ENCODE assay signal across 21 mouse cellular contexts in genomic region chr17:48028250-48028649, GRCm38 (mm10). TPM values are rescaled to one million over a fixed set of nuclear protein-coding genes. Genes with fewer than 3 reads are reported as not detected.
DNase-seq lines count a peak whose midpoint lies in the region; ATAC-seq lines count a peak whose summit lies in the region.
"Had no signal": no experiment of that assay in that cellular context is flagged by ENCODE, and none has a peak within 500 bp of the region (broad histone marks: within the 10 kb centered on the region; RNA-seq: fewer than 3 reads in every experiment).

No protein-coding gene starts in this region.

- intact Hi-C loops in heart, postnatal 14 days (cut with DNase I): no loop called here

- no peak overlapping the region for H3K27ac ChIP-seq in heart, embryonic 11.5 days (ENCODE audit: low read depth, low read length)
- no peak overlapping the region for H3K27ac ChIP-seq in embryonic facial prominence, embryonic 15.5 days (replicated peaks)

- H3K27me3 ChIP-seq in heart, embryonic 11.5 days (ENCODE audit: control insufficient read depth, insufficient read depth, low read length): no peaks in the 10 kb centered on the region
- peaks cover 9% of the 10 kb centered on the region; the same call in 1 of the 2 replicates for H3K27me3 ChIP-seq in embryonic facial prominence, embryonic 15.5 days
- H3K27me3 ChIP-seq: stomach, embryonic 15.5 days had no signal

- H3K9ac ChIP-seq in heart, embryonic 11.5 days (ENCODE audit: low read depth, low read length): no peak overlapping the region
- no peak overlapping the region for H3K9ac ChIP-seq in embryonic facial prominence, embryonic 15.5 days
- H3K9ac ChIP-seq: forebrain, embryonic 15.5 days; stomach, embryonic 15.5 days had no signal

- ATAC-seq in heart, embryonic 11.5 days (replicated peaks; ENCODE audit: insufficient number of reproducible peaks, low FRiP score, low TSS enrichment): no peak
- ATAC-seq in embryonic facial prominence, embryonic 15.5 days (ENCODE audit: insufficient number of reproducible peaks, low FRiP score, low TSS enrichment, low read depth): peak; percentile 30; the same call in 1 of the 2 replicates
- no peak for ATAC-seq in monocyte, adult 5-6 weeks (replicated peaks; ENCODE audit: insufficient number of reproducible peaks, low FRiP score, low TSS enrichment, poor library complexity, severe bottlenecking)

- DNase-seq in heart, adult 18-20 months: peak; percentile 35 to 43
- DNase-seq in NIH3T3 (ENCODE audit: low read depth): peak; percentile 6
- peak; percentile 53 to 56 for DNase-seq in heart, postnatal 14 days
- no peak for DNase-seq in ovary, adult 18-20 months (ENCODE audit: low spot score)
- DNase-seq in right cerebral cortex, postnatal 14 days: no peak
- DNase-seq: kidney, postnatal 36 days; right cerebral cortex, postnatal 25 days; thymus, postnatal 4 days had no signal

- WGBS in heart, embryonic 11.5 days (ENCODE audit: insufficient replicate concordance): 73% methylated on average over 5 of the region's 5 CpGs
- WGBS in embryonic facial prominence, embryonic 15.5 days: 36% methylated on average over 5 of the region's 5 CpGs

- no peaks in the 10 kb centered on the region for H3K36me3 ChIP-seq in heart, embryonic 11.5 days (ENCODE audit: control insufficient read depth, insufficient read depth, low read length)
- H3K36me3 ChIP-seq in embryonic facial prominence, embryonic 15.5 days: no peaks in the 10 kb centered on the region
- H3K36me3 ChIP-seq: forebrain, embryonic 15.5 days; G1E; stomach, embryonic 15.5 days had no signal

- H3K9me3 ChIP-seq in heart, embryonic 11.5 days (replicated peaks; ENCODE audit: control insufficient read depth, low read length): no peaks in the 10 kb centered on the region
- no peaks in the 10 kb centered on the region for H3K9me3 ChIP-seq in embryonic facial prominence, embryonic 15.5 days (replicated peaks)
- H3K9me3 ChIP-seq: forebrain, embryonic 15.5 days; stomach, embryonic 15.5 days had no signal

- peaks cover 42% of the 10 kb centered on the region for H3K4me1 ChIP-seq in heart, embryonic 11.5 days (ENCODE audit: control insufficient read depth, insufficient read depth, low read length)
- H3K4me1 ChIP-seq in embryonic facial prominence, embryonic 15.5 days: peaks cover 52% of the 10 kb centered on the region

- H3K4me2 ChIP-seq in heart, embryonic 11.5 days: no peak overlapping the region
- H3K4me2 ChIP-seq in embryonic facial prominence, embryonic 15.5 days (replicated peaks): no peak overlapping the region
- H3K4me2 ChIP-seq: stomach, embryonic 15.5 days had no signal

- no peak overlapping the region for H3K4me3 ChIP-seq in heart, embryonic 11.5 days (ENCODE audit: low read depth, low read length)
- no peak overlapping the region for H3K4me3 ChIP-seq in embryonic facial prominence, embryonic 15.5 days (replicated peaks)
- H3K4me3 ChIP-seq: forebrain, embryonic 15.5 days; stomach, embryonic 15.5 days had no signal

RNA-seq across cellular contexts. Expression of gene 1700122O11Rik, which starts 9.8 kb away (rescaled TPM):
- not detected for total RNA-seq in heart, adult 18-20 months (2021)
- polyA plus RNA-seq in heart, embryonic 11.5 days (2014; fragmentation: Nextera tagmentation; extraction: Ambion mirVana): not detected in 2 replicates
- polyA plus RNA-seq in embryonic facial prominence, embryonic 15.5 days (2015; fragmentation: Nextera tagmentation; extraction: Ambion mirVana): not detected in 2 replicates
- total RNA-seq in heart, postnatal 14 days (2021): not detected
- total RNA-seq in monocyte, adult 5-6 weeks (2017): not detected in 3 replicates
- total RNA-seq: adrenal gland, postnatal 36 days; G1E; liver, adult 2 months; megakaryocyte, adult 5-6 weeks; midbrain, postnatal 0 days had no signal
- polyA plus RNA-seq: C2C12; forebrain, embryonic 15.5 days; G1E; heart, embryonic 14.5 days; liver, adult 2 months; midbrain, postnatal 0 days; neural tube, embryonic 14.5 days; stomach, embryonic 15.5 days had no signal

Comparison
In these comparisons a context has a peak if more than half of its experiments do, and no peak if none do; other contexts are left out.
1. DNase-seq: peak in heart, adult 18-20 months (2 of 2), NIH3T3 (single experiment) and heart, postnatal 14 days (2 of 2); none in ovary, adult 18-20 months (single experiment) and right cerebral cortex, postnatal 14 days (single experiment).